Mouse (Mus musculus): ENCODE data around the gene Nlrp1a. TPM values are rescaled to one million over a fixed set of nuclear protein-coding genes. Genes with fewer than 3 reads are reported as not detected.

The Nlrp1a gene
- polyA plus RNA-seq, 1 experiment, result not detected

DNA sequence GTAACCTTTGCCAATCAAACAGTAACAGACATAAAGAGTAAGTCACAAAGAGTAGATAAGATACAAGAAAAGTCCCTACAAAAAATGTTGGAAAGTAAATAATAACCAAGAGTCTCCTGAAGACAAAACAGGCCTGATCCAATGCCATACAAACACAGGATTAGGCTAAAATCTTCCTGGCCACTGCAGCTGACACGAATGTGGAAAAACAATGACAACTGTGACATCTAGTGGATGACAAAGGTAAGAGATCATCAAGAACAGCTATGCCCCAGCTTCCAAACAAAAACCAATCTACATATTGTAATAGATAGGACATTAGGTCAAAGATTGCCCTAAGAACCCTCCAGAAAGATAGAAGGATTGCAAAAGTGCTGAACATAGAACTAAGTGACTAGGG is 92.0 kb downstream of the Nlrp1a start:
- Histone ChIP-seq H3K4me3 (replicated peaks) (no peak overlapping the region), H3K27me3 (replicated peaks) (peaks cover 7% of the 10 kb centered on the region), H3K4me1 (no peaks in the 10 kb centered on the region), H3K36me3 (replicated peaks; ENCODE audit: low read length) (no peaks in the 10 kb centered on the region), H3K9me3 (no peaks in the 10 kb centered on the region)
- TF ChIP-seq FLI1 (IDR thresholded peaks at IDR 0.05; ENCODE audit: low read length) (no peak), GATA1 (IDR thresholded peaks at IDR 0.05; ENCODE audit: borderline replicate concordance, low read length) (no peak)

Other genes with a start within 250 kb of the Nlrp1a start
- 18.2 and 21.9 TPM in 2 replicates for gene Nup88, start 174.7 kb downstream of the Nlrp1a start, polyA plus RNA-seq (2012; ENCODE audit: insufficient read depth, low replicate concordance)
- gene Rpain, start 174.5 kb downstream of the Nlrp1a start, polyA plus RNA-seq (2012; ENCODE audit: insufficient read depth, low replicate concordance), result 9.3 TPM in 1 of 2 replicates, not detected in the other
- gene C1qbp, start 161.7 kb downstream of the Nlrp1a start, polyA plus RNA-seq (2012; ENCODE audit: insufficient read depth, low replicate concordance), result 211 and 537 TPM in 2 replicates
- gene Dhx33, start 140.3 kb downstream of the Nlrp1a start, polyA plus RNA-seq (2012; ENCODE audit: insufficient read depth, low replicate concordance), result 3.6 and 4.1 TPM in 2 replicates
- gene Mis12, start 125.1 kb downstream of the Nlrp1a start, polyA plus RNA-seq (2012; ENCODE audit: insufficient read depth, low replicate concordance), result 1.4 TPM in 1 of 2 replicates, not detected in the other
- gene Derl2, start 124.9 kb downstream of the Nlrp1a start, polyA plus RNA-seq (2012; ENCODE audit: insufficient read depth, low replicate concordance), result 3.4 and 28.6 TPM in 2 replicates
- not detected in 2 replicates for gene 6330403K07Rik, start 111.2 kb downstream of the Nlrp1a start, polyA plus RNA-seq (2012; ENCODE audit: insufficient read depth, low replicate concordance)
- gene Nlrp1b, start 86.0 kb upstream of the Nlrp1a start, polyA plus RNA-seq (2012; ENCODE audit: insufficient read depth, low replicate concordance), result 0.81 TPM in 1 of 2 replicates, not detected in the other